Mouse (Mus musculus) heart, adult 2 months (tissue): ENCODE results near the gene Lrrc31.

ENCODE experiments used
- CTCF ChIP-seq: fragments of 200-600 bp; IDR thresholded peaks from 2 replicates; pipeline ENCODE4 v1.8.1; 2022; ENCODE audit warnings: antibody characterized with exemption, mild to moderate bottlenecking, moderate library complexity
- EP300 ChIP-seq: fragments of 200-500 bp; IDR thresholded peaks from 2 replicates; pipeline ENCODE4 v1.6.1; 2011; ENCODE audit warnings: low read depth, low read length, control low read depth; ENCODE audit not compliant: insufficient read depth

DNA sequence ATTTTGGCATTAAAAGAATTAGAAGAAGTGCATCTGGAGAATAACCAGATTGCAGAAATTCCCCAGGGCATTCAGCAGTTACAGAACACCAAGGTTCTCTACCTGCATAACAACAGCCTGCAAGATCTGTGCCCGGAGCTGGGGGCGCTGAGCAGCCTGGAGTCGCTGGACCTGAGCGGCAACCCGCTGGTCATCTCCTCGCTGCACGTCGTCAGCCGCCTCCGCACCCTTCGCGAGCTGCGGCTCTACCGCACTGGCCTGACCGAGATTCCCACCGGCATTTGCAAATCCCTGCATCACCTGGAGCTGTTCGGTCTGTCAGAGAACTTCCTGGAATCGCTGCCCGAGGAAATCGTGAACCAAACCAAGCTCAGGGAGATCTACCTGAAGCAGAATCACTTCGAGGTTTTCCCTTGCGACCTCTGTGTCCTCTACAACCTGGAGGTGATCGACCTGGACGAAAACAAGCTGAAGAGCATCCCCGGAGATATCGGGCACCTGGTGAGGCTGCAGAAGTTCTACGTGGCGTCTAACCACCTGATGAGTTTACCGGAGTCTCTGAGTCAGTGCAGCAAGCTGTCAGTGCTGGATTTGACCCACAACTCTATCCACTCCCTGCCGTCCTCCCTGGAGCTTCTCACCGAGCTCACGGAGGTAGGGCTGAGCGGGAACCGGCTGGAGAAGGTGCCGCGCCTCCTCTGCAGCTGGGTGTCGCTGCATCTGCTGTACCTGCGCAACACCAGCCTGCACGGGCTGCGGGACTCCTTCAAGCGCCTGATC lies 49.4 kb downstream of the Lrrc31 start:
- TF ChIP-seq CTCF (peak; percentile 23), EP300 (no peak)
